Mouse (Mus musculus): ENCODE measurements at regions not wholly inside any gene's neighbourhood (a gene's known extent, or its start where the extent isn't known, plus 50 kb on each side); places are given as distances from the start of the nearest gene placed in this dataset.
A peak's percentile ranks its signal among the peaks of the same experiment; 100 is the strongest.

- peak; percentile 17 to 42 for DNase-seq
Observed at GRCm38 (mm10) chr14:91089326-91089725, 2618.1 kb upstream of the Pcdh20 start.
